16 mouse cellular contexts compared by ENCODE assay signal in the genomic region with DNA sequence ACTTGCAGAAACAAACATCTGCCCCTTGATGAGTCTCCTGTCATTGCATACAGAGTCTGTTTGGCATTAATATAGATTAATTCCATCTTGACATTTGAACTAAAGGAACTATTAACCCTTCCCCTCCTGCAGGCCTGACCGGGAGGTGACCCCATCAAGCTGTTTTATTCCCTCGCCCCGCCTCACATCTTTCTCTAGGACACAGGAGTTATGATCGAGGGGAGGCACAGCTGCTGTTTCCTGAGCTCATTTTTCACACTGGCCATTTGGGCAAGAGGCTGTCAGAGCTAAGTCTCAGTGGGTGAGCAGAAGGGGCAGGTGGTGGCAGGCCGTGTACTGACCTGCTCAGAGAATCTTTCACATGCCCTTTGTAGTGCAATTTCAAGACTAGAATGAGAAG. TPM values are rescaled to one million over a fixed set of nuclear protein-coding genes. Genes with fewer than 3 reads are reported as not detected.
DNase-seq lines count a peak whose midpoint lies in the region; ATAC-seq and TF ChIP-seq lines count a peak whose summit lies in the region.
"Had no signal": no experiment of that assay in that cellular context is flagged by ENCODE, and none has a peak within 500 bp of the region (broad histone marks: within the 10 kb centered on the region; RNA-seq: fewer than 3 reads in every experiment).

No protein-coding gene starts in this region.

- H3K4me1 ChIP-seq in intestine, embryonic 15.5 days (replicated peaks) = no peaks in the 10 kb centered on the region
- H3K4me1 ChIP-seq in intestine, postnatal 0 days (replicated peaks; ENCODE audit: control insufficient read depth, insufficient read depth, low read length) = no peaks in the 10 kb centered on the region
- H3K4me1 ChIP-seq: heart, embryonic 12.5 days; limb, embryonic 15.5 days; stomach, embryonic 15.5 days had no signal

- peak; percentile 34; the same call in 1 of the 2 replicates for ATAC-seq in intestine, embryonic 15.5 days
- ATAC-seq in intestine, postnatal 0 days = no peak
- ATAC-seq: CD4-positive, CD25-positive, alpha-beta regulatory T cell, adult 4 months; midbrain, embryonic 13.5 days had no signal

- peak; percentile 31 for DNase-seq in cerebellum, adult 8-10 months
- DNase-seq in embryo, embryonic 11 days = peak; percentile 81
- peak; percentile 87 for DNase-seq in mesoderm, embryonic 11.5 days (ENCODE audit: low read depth, low spot score)
- no peak for DNase-seq in MN1 (ENCODE audit: low spot score)
- no peak for DNase-seq in heart, postnatal 25 days (ENCODE audit: low spot score)
- no peak for DNase-seq in B cell, adult 2 months
- DNase-seq: adrenal gland, postnatal 10 days; right cerebral cortex, postnatal 4 days; thymus, postnatal 36 days had no signal

- no peak overlapping the region for H3K27ac ChIP-seq in intestine, embryonic 15.5 days
- no peak overlapping the region for H3K27ac ChIP-seq in intestine, postnatal 0 days (ENCODE audit: low read depth, low read length)
- H3K27ac ChIP-seq: limb, embryonic 15.5 days; midbrain, embryonic 13.5 days; stomach, embryonic 15.5 days had no signal

- H3K9ac ChIP-seq in intestine, embryonic 15.5 days = no peak overlapping the region
- H3K9ac ChIP-seq in intestine, postnatal 0 days (ENCODE audit: low read depth, low read length) = no peak overlapping the region
- H3K9ac ChIP-seq: heart, embryonic 12.5 days; limb, embryonic 15.5 days; midbrain, embryonic 13.5 days; stomach, embryonic 15.5 days had no signal

- no peaks in the 10 kb centered on the region for H3K9me3 ChIP-seq in intestine, embryonic 15.5 days
- H3K9me3 ChIP-seq in intestine, postnatal 0 days (ENCODE audit: control insufficient read depth) = no peaks in the 10 kb centered on the region
- H3K9me3 ChIP-seq: heart, embryonic 12.5 days; limb, embryonic 15.5 days; midbrain, embryonic 13.5 days; stomach, embryonic 15.5 days had no signal

- H3K27me3 ChIP-seq in intestine, embryonic 15.5 days (replicated peaks) = no peaks in the 10 kb centered on the region
- H3K27me3 ChIP-seq in intestine, postnatal 0 days (replicated peaks; ENCODE audit: control insufficient read depth, insufficient read depth, low read length) = no peaks in the 10 kb centered on the region
- H3K27me3 ChIP-seq: heart, embryonic 12.5 days; limb, embryonic 15.5 days; midbrain, embryonic 13.5 days; stomach, embryonic 15.5 days had no signal

- intact Hi-C loops in heart, postnatal 25 days (cut with DNase I) = no loop called here

- no peak overlapping the region for H3K4me2 ChIP-seq in intestine, embryonic 15.5 days (replicated peaks)
- H3K4me2 ChIP-seq in intestine, postnatal 0 days (replicated peaks; ENCODE audit: low read depth) = no peak overlapping the region
- H3K4me2 ChIP-seq: heart, embryonic 12.5 days; limb, embryonic 15.5 days; midbrain, embryonic 13.5 days; stomach, embryonic 15.5 days had no signal

- TF ChIP-seq CTCF in intestine, postnatal 0 days (IDR thresholded peaks at IDR 0.05; ENCODE audit: low read depth) = no peak

- no peaks in the 10 kb centered on the region for H3K36me3 ChIP-seq in intestine, embryonic 15.5 days
- no peaks in the 10 kb centered on the region for H3K36me3 ChIP-seq in intestine, postnatal 0 days (ENCODE audit: control insufficient read depth, insufficient read depth)
- H3K36me3 ChIP-seq: heart, embryonic 12.5 days; limb, embryonic 15.5 days; midbrain, embryonic 13.5 days; stomach, embryonic 15.5 days had no signal

- no peak overlapping the region for H3K4me3 ChIP-seq in intestine, embryonic 15.5 days (replicated peaks)
- no peak overlapping the region for H3K4me3 ChIP-seq in intestine, postnatal 0 days (ENCODE audit: low read depth, low read length)
- H3K4me3 ChIP-seq: heart, embryonic 12.5 days; limb, embryonic 15.5 days; midbrain, embryonic 13.5 days; stomach, embryonic 15.5 days had no signal

- 21% methylated on average over 5 of the region's 5 CpGs for whole genome bisulfite sequencing in intestine, embryonic 15.5 days
- 28% methylated on average over 5 of the region's 5 CpGs for WGBS in intestine, postnatal 0 days

RNA-seq across cellular contexts. Expression of a gene that starts 41.6 kb away (rescaled TPM):
- polyA plus RNA-seq in intestine, embryonic 15.5 days (2015; fragmentation: Nextera tagmentation; extraction: Ambion mirVana) = 4.8 and 5.5 TPM in 2 replicates
- 2.3 and 3.1 TPM in 2 replicates for polyA plus RNA-seq in intestine, postnatal 0 days (2015; fragmentation: Nextera tagmentation; extraction: Ambion mirVana)
- total RNA-seq in heart, postnatal 25 days (2021) = not detected
- polyA plus RNA-seq: CD4-positive, CD25-positive, alpha-beta regulatory T cell, adult 4 months had no signal

RNA-seq across cellular contexts. Expression of a gene that starts 58.5 kb away (rescaled TPM):
- 29.7 and 30.6 TPM in 2 replicates for polyA plus RNA-seq in intestine, embryonic 15.5 days (2015; fragmentation: Nextera tagmentation; extraction: Ambion mirVana)
- polyA plus RNA-seq in intestine, postnatal 0 days (2015; fragmentation: Nextera tagmentation; extraction: Ambion mirVana) = 17.0 TPM in 2 replicates
- total RNA-seq in heart, postnatal 25 days (2021) = 10 to 100 TPM; 24.5 to 27.6 TPM

Comparison
In these comparisons a context has a peak if more than half of its experiments do, and no peak if none do; other contexts are left out.
1. DNase-seq: peak in cerebellum, adult 8-10 months (single experiment), embryo, embryonic 11 days (single experiment) and mesoderm, embryonic 11.5 days (single experiment); none in MN1 (single experiment), heart, postnatal 25 days (single experiment) and B cell, adult 2 months (0 of 2).